Mouse (Mus musculus): ENCODE data around the gene Hoxb6. TPM values are rescaled to one million over a fixed set of nuclear protein-coding genes. Genes with fewer than 3 reads are reported as not detected.

The Hoxb6 gene
- polyA plus RNA-seq, 1 experiment, result not detected

GRCm38 (mm10) chr11:96326705-96327104 is 34.4 kb downstream of the Hoxb6 start:
- TF ChIP-seq USF1 (IDR thresholded peaks at IDR 0.05; ENCODE audit: low read depth) (no peak), TCF12 (IDR thresholded peaks at IDR 0.05; ENCODE audit: insufficient read depth, poor library complexity, severe bottlenecking) (no peak), REST (IDR thresholded peaks at IDR 0.05; ENCODE audit: insufficient read depth, insufficient read length) (no peak), TCF3 (IDR thresholded peaks at IDR 0.05; ENCODE audit: insufficient read length, low read depth) (no peak), MYOD1 (IDR thresholded peaks at IDR 0.05; ENCODE audit: control insufficient read depth in 1 of 3, insufficient read length in 2 of 3, low read depth in 2 of 3) (no peak), MYOG (IDR thresholded peaks at IDR 0.05; ENCODE audit: control insufficient read depth in 1 of 3, insufficient read depth in 1 of 3, insufficient read length in 2 of 3, low read depth in 2 of 3) (no peak), MAX (IDR thresholded peaks at IDR 0.05; ENCODE audit: low read depth) (no peak), CEBPB (IDR thresholded peaks at IDR 0.05; ENCODE audit: insufficient read depth, poor library complexity, severe bottlenecking) (no peak), POLR2AphosphoS2 (IDR thresholded peaks at IDR 0.05; ENCODE audit: insufficient read length, low read depth) (no peak), SRF (IDR thresholded peaks at IDR 0.05; ENCODE audit: control insufficient read depth, insufficient read length, low read depth) (no peak), E2F4 (IDR thresholded peaks at IDR 0.05; ENCODE audit: insufficient read depth) (no peak), POLR2A (IDR thresholded peaks at IDR 0.05; ENCODE audit: insufficient read length, low read depth) (no peak)
- no peak overlapping the region for H3K4me2 ChIP-seq (ENCODE audit: low read depth)
- H3K36me3 ChIP-seq (ENCODE audit: control insufficient read depth, insufficient read depth), result no peaks in the 10 kb centered on the region
- no peaks in the 10 kb centered on the region for H3K79me2 ChIP-seq (ENCODE audit: control insufficient read depth, insufficient read depth)
- peaks cover 91% of the 10 kb centered on the region for H3K27me3 ChIP-seq (ENCODE audit: control insufficient read depth, insufficient read depth, insufficient read length)
- no peak overlapping the region for H3K4me3 ChIP-seq
- H3ac ChIP-seq (ENCODE audit: control insufficient read depth, insufficient read length), result no peak overlapping the region

GRCm38 (mm10) chr11:96327122-96327521 is 34.8 kb downstream of the Hoxb6 start:
- H3K4me2 ChIP-seq (ENCODE audit: low read depth), result no peak overlapping the region
- TF ChIP-seq MYOD1 (IDR thresholded peaks at IDR 0.05; ENCODE audit: control insufficient read depth in 1 of 3, insufficient read length in 2 of 3, low read depth in 2 of 3) (no peak), MYOG (IDR thresholded peaks at IDR 0.05; ENCODE audit: control insufficient read depth in 1 of 3, insufficient read depth in 1 of 3, insufficient read length in 2 of 3, low read depth in 2 of 3) (no peak), SRF (IDR thresholded peaks at IDR 0.05; ENCODE audit: control insufficient read depth, insufficient read length, low read depth) (no peak), POLR2A (IDR thresholded peaks at IDR 0.05; ENCODE audit: insufficient read length, low read depth) (no peak), USF1 (IDR thresholded peaks at IDR 0.05; ENCODE audit: low read depth) (no peak), MAX (IDR thresholded peaks at IDR 0.05; ENCODE audit: low read depth) (no peak), CEBPB (IDR thresholded peaks at IDR 0.05; ENCODE audit: insufficient read depth, poor library complexity, severe bottlenecking) (no peak), REST (IDR thresholded peaks at IDR 0.05; ENCODE audit: insufficient read depth, insufficient read length) (no peak), POLR2AphosphoS2 (IDR thresholded peaks at IDR 0.05; ENCODE audit: insufficient read length, low read depth) (no peak), TCF3 (IDR thresholded peaks at IDR 0.05; ENCODE audit: insufficient read length, low read depth) (no peak), TCF12 (IDR thresholded peaks at IDR 0.05; ENCODE audit: insufficient read depth, poor library complexity, severe bottlenecking) (no peak), E2F4 (IDR thresholded peaks at IDR 0.05; ENCODE audit: insufficient read depth) (no peak)
- H3K27me3 ChIP-seq (ENCODE audit: control insufficient read depth, insufficient read depth, insufficient read length), result peaks cover 91% of the 10 kb centered on the region
- H3K4me3 ChIP-seq, result no peak overlapping the region
- no peaks in the 10 kb centered on the region for H3K36me3 ChIP-seq (ENCODE audit: control insufficient read depth, insufficient read depth)
- no peaks in the 10 kb centered on the region for H3K79me2 ChIP-seq (ENCODE audit: control insufficient read depth, insufficient read depth)
- no peak overlapping the region for H3ac ChIP-seq (ENCODE audit: control insufficient read depth, insufficient read length)

GRCm38 (mm10) chr11:96327750-96328149 is 35.5 kb downstream of the Hoxb6 start:
- Histone ChIP-seq H3K27me3 (ENCODE audit: control insufficient read depth, insufficient read depth, insufficient read length) (peaks cover 91% of the 10 kb centered on the region), H3K36me3 (ENCODE audit: control insufficient read depth, insufficient read depth) (no peaks in the 10 kb centered on the region), H3ac (ENCODE audit: control insufficient read depth, insufficient read length) (no peak overlapping the region), H3K4me2 (ENCODE audit: low read depth) (no peak overlapping the region), H3K79me2 (ENCODE audit: control insufficient read depth, insufficient read depth) (no peaks in the 10 kb centered on the region), H3K4me3 (no peak overlapping the region)
- TF ChIP-seq TCF3 (IDR thresholded peaks at IDR 0.05; ENCODE audit: insufficient read length, low read depth), result no peak

GRCm38 (mm10) chr11:96328605-96329004 is 36.3 kb downstream of the Hoxb6 start:
- Histone ChIP-seq H3K27me3 (ENCODE audit: control insufficient read depth, insufficient read depth, insufficient read length) (peaks cover 93% of the 10 kb centered on the region), H3K79me2 (ENCODE audit: control insufficient read depth, insufficient read depth) (no peaks in the 10 kb centered on the region), H3K4me3 (no peak overlapping the region), H3K4me2 (ENCODE audit: low read depth) (no peak overlapping the region), H3ac (ENCODE audit: control insufficient read depth, insufficient read length) (no peak overlapping the region), H3K36me3 (ENCODE audit: control insufficient read depth, insufficient read depth) (no peaks in the 10 kb centered on the region)
- no peak for TF ChIP-seq MYOG (IDR thresholded peaks at IDR 0.05; ENCODE audit: control insufficient read depth in 1 of 3, insufficient read depth in 1 of 3, insufficient read length in 2 of 3, low read depth in 2 of 3)
- TF ChIP-seq MAX (IDR thresholded peaks at IDR 0.05; ENCODE audit: low read depth), result no peak
- no peak for TF ChIP-seq POLR2A (IDR thresholded peaks at IDR 0.05; ENCODE audit: insufficient read length, low read depth)
- no peak for TF ChIP-seq USF1 (IDR thresholded peaks at IDR 0.05; ENCODE audit: low read depth)
- TF ChIP-seq CEBPB (IDR thresholded peaks at IDR 0.05; ENCODE audit: insufficient read depth, poor library complexity, severe bottlenecking), result no peak
- no peak for TF ChIP-seq REST (IDR thresholded peaks at IDR 0.05; ENCODE audit: insufficient read depth, insufficient read length)
- no peak for TF ChIP-seq MYOD1 (IDR thresholded peaks at IDR 0.05; ENCODE audit: control insufficient read depth in 1 of 3, insufficient read length in 2 of 3, low read depth in 2 of 3)
- TF ChIP-seq SRF (IDR thresholded peaks at IDR 0.05; ENCODE audit: control insufficient read depth, insufficient read length, low read depth), result no peak
- no peak for TF ChIP-seq TCF12 (IDR thresholded peaks at IDR 0.05; ENCODE audit: insufficient read depth, poor library complexity, severe bottlenecking)
- no peak for TF ChIP-seq POLR2AphosphoS2 (IDR thresholded peaks at IDR 0.05; ENCODE audit: insufficient read length, low read depth)
- no peak for TF ChIP-seq E2F4 (IDR thresholded peaks at IDR 0.05; ENCODE audit: insufficient read depth)
- no peak for TF ChIP-seq TCF3 (IDR thresholded peaks at IDR 0.05; ENCODE audit: insufficient read length, low read depth)

DNA sequence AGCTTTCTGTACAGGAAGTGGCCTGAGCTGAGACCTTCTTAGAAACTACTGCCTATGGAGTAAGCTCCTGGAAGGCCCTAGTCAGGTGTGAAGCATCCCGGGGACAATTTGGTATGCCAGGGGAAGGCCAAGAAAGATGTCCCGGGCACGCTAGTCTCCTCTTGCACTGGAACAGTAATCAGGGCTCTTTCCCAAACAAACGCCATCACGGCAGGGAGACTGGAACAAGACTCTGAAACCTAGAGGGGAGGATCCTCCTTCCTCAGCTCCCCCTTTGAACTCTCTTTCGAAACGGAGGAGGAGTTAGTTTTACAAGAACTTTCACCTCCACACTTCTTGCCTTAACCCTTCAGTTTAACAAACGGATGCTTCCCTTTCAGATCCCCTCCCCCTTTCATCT is 39.8 kb downstream of the Hoxb6 start:
- Histone ChIP-seq H3K79me2 (ENCODE audit: control insufficient read depth, insufficient read depth) (no peaks in the 10 kb centered on the region), H3K4me2 (ENCODE audit: low read depth) (no peak overlapping the region), H3K4me3 (no peak overlapping the region), H3K36me3 (ENCODE audit: control insufficient read depth, insufficient read depth) (no peaks in the 10 kb centered on the region), H3ac (ENCODE audit: control insufficient read depth, insufficient read length) (no peak overlapping the region), H3K27me3 (ENCODE audit: control insufficient read depth, insufficient read depth, insufficient read length) (peaks cover 89% of the 10 kb centered on the region)
- TF ChIP-seq SRF (IDR thresholded peaks at IDR 0.05; ENCODE audit: control insufficient read depth, insufficient read length, low read depth), result no peak
- TF ChIP-seq E2F4 (IDR thresholded peaks at IDR 0.05; ENCODE audit: insufficient read depth), result no peak
- no peak for TF ChIP-seq USF1 (IDR thresholded peaks at IDR 0.05; ENCODE audit: low read depth)
- TF ChIP-seq TCF3 (IDR thresholded peaks at IDR 0.05; ENCODE audit: insufficient read length, low read depth), result no peak
- TF ChIP-seq POLR2AphosphoS2 (IDR thresholded peaks at IDR 0.05; ENCODE audit: insufficient read length, low read depth), result no peak
- no peak for TF ChIP-seq MYOD1 (IDR thresholded peaks at IDR 0.05; ENCODE audit: control insufficient read depth in 1 of 3, insufficient read length in 2 of 3, low read depth in 2 of 3)
- TF ChIP-seq REST (IDR thresholded peaks at IDR 0.05; ENCODE audit: insufficient read depth, insufficient read length), result no peak
- no peak for TF ChIP-seq MYOG (IDR thresholded peaks at IDR 0.05; ENCODE audit: control insufficient read depth in 1 of 3, insufficient read depth in 1 of 3, insufficient read length in 2 of 3, low read depth in 2 of 3)
- no peak for TF ChIP-seq MAX (IDR thresholded peaks at IDR 0.05; ENCODE audit: low read depth)
- no peak for TF ChIP-seq POLR2A (IDR thresholded peaks at IDR 0.05; ENCODE audit: insufficient read length, low read depth)
- TF ChIP-seq TCF12 (IDR thresholded peaks at IDR 0.05; ENCODE audit: insufficient read depth, poor library complexity, severe bottlenecking), result no peak
